Mouse (Mus musculus) frontal cortex, postnatal 36 days (tissue): ENCODE measurements around the gene Psmc3ip.
"Not testable (repeated sequence)": the region's sequence is repeated elsewhere in the genome, so short reads cannot be mapped to it uniquely, and the experiment has no call there.

ENCODE experiments used
- DNase-seq, 2 experiments: peaks; one replicate each; pipeline ENCODE4 v3.0.0; 2022; ENCODE audit warnings: low spot score in 2 of 2

Gene Psmc3ip

GRCm38 (mm10) chr11:101095314-101096024 is at the start of gene Psmc3ip:
Gene Psmc3ip (minus strand): TSS chr11:101095436.
- DNase-seq = peak; percentile 92 to 94

GRCm38 (mm10) chr11:101143338-101144225 is 48.3 kb upstream of the Psmc3ip start:
- DNase-seq = peak in 1 of 2 experiments; percentile 62

GRCm38 (mm10) chr11:101142215-101142967 is 47.2 kb upstream of the Psmc3ip start:
- DNase-seq = no peak

GRCm38 (mm10) chr11:101141088-101141487 is 45.9 kb upstream of the Psmc3ip start:
- no peak for DNase-seq

GRCm38 (mm10) chr11:101140164-101140819 is 45.1 kb upstream of the Psmc3ip start:
- DNase-seq = no peak

GRCm38 (mm10) chr11:101138536-101139181 is 43.4 kb upstream of the Psmc3ip start:
- DNase-seq = no peak

- no peak for DNase-seq
Measured at GRCm38 (mm10) chr11:101137000-101137399, 41.8 kb upstream of the Psmc3ip start.

GRCm38 (mm10) chr11:101134217-101134865 is 39.1 kb upstream of the Psmc3ip start:
- no peak for DNase-seq

- no peak for DNase-seq
Measured at GRCm38 (mm10) chr11:101133037-101133436, 37.8 kb upstream of the Psmc3ip start.

- no peak for DNase-seq
Measured at GRCm38 (mm10) chr11:101131701-101132100, 36.5 kb upstream of the Psmc3ip start.

GRCm38 (mm10) chr11:101131187-101131586 is 36.0 kb upstream of the Psmc3ip start:
- no peak for DNase-seq

- no peak for DNase-seq
Measured at GRCm38 (mm10) chr11:101130056-101130756, 35.0 kb upstream of the Psmc3ip start.

GRCm38 (mm10) chr11:101128996-101129577 is 33.9 kb upstream of the Psmc3ip start:
- DNase-seq = no peak

GRCm38 (mm10) chr11:101127075-101127474 is 31.8 kb upstream of the Psmc3ip start:
- DNase-seq = no peak

GRCm38 (mm10) chr11:101125008-101125407 is 29.8 kb upstream of the Psmc3ip start:
- DNase-seq = not testable (repeated sequence)

- DNase-seq = not testable (repeated sequence)
Measured at GRCm38 (mm10) chr11:101124494-101124893, 29.3 kb upstream of the Psmc3ip start.

- DNase-seq = no peak
Measured at GRCm38 (mm10) chr11:101120545-101121188, 25.4 kb upstream of the Psmc3ip start.

GRCm38 (mm10) chr11:101119761-101120544 is 24.7 kb upstream of the Psmc3ip start, which contains the start of the genes Retreg3 and Tubg1:
Gene Retreg3 (minus strand): TSS chr11:101119893.
Gene Tubg1 (plus strand): TSS chr11:101119938.
- peak; percentile 99 for DNase-seq
